Mouse (Mus musculus) spleen, postnatal 10 days (tissue): ENCODE results near the gene Ppp1r3c.
A peak's percentile ranks its signal among the peaks of the same experiment; 100 is the strongest.

Experiments
- DNase-seq, 2 experiments: peaks; one replicate each; pipeline ENCODE4 v3.0.0; 2021 to 2022; ENCODE audit warnings: low spot score in 2 of 2

Ppp1r3c gene

GRCm38 (mm10) chr19:36721139-36721538 is 15.3 kb downstream of the Ppp1r3c start:
- DNase-seq: no peak

- no peak for DNase-seq
These were observed 20.2 kb downstream of the Ppp1r3c start for GRCm38 (mm10) chr19:36716221-36716620.

DNA sequence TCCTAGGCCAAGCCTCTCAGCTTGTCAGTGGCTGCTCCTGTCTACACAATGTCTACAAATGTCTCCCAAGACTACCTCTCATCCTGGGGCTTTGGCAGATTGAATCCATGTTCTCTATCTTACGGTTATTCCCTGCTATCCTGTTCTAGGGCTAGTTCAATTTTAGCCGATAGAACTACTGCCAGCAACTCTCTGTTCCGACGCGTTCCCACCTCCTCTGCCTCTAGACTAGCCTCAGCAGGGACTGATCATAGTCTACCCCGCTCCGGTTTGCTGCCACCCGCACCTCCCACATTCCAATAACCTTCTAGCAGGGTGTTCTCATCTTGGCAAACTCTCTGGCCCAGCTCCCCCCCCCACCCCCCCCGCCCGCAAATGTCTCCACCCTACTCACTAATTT is 20.9 kb downstream of the Ppp1r3c start:
- DNase-seq: no peak

DNA sequence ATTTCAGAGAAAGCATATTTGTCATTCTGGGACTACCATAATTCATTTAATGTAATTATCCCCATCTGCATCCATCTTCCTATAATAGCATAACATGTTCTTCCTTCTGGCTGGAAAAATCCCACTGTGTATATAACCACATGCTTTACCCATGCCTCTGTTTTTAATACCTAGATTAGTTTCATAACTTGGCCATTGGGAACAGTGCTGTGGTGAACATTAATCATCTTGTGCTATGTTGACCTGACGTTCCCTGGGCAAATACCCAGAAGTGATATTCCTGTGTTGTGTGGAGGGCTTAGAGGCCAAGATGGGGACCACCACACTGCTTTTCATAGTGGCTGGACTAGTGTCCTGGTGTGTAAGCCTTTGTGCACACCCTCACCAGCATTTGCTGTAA is 22.0 kb downstream of the Ppp1r3c start:
- no peak for DNase-seq

GRCm38 (mm10) chr19:36713092-36713491 is 23.4 kb downstream of the Ppp1r3c start:
- DNase-seq: no peak

DNA sequence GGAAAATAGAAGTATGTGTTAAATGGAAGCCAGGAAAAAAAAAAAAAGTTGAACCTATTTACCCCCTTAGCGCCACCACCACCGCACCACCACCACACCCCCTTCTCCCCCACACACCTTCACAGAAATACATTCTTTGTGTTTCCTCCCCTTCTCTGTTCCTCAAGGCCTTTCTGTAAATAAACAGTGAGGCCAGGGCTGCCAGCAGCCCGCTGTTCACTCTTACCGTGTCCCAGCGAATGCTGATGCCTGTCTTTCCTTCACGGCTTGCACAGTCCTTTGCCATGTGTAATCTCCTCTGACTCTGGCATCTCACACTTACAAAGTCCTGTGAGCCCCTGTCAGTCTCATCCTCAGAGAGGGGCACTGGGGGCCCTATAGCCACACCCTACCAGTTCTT is 30.3 kb downstream of the Ppp1r3c start:
- no peak for DNase-seq

DNA sequence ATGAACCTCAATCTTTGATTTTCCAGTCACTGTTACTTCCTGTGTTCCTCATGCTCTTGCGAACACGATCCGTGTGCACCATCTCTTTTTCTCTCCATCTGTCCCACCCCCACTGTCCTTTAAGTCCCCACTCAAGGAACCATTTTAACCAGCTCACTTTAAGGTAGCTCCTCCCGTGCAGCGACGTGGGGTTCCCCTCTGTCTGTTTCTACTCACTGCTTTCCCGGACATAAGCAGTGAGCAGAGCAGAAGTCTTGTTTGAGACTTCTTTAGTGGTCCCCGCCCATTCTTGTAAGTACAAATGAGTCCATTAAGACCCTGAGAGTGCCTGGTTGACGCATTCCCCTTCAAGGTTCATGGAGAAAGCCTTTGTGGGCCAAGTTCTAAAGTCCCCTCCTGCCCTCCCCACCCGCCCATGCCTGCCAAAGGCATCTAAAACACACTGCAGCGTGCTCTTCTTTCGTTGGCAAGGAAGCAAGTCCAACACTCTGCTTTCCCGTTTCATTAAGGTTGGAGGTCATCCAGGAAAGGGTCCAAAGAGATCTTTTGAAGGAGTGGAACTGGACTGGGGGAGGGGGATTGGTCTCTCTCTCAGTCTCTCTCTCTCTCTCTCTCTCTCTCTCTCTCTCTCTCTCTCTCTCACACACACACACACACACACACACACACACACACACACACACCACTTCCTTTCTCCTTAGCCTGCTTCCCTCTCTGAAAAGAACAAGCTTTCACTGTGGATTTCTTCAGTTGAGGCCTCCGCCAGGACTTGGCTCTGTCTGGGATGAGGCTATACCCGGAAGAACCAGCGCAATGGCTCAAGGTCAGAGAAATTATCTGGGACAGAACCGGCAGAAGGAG is 30.9 kb downstream of the Ppp1r3c start:
- no peak for DNase-seq

DNA sequence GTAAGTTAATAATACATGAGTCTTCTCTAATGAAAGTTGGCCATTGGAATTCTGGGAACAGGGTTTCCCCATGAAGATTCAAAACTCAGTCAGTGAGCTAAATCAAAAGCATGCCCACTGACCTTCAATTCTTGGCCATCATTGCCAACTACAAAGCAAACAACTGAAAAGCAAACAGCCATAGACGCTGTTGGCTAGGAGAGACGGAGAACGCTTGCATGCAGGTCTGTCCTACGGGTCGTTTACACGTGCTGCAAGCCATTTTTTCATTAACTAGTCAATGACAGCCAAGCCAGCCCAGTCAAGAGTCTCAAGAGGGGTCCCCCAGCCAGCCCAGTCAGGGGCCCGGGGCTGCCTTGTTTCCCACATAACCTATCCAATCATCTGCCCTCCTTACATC is 31.7 kb downstream of the Ppp1r3c start:
- no peak for DNase-seq

- DNase-seq: no peak
These were observed 34.4 kb downstream of the Ppp1r3c start for GRCm38 (mm10) chr19:36701809-36702622.

DNA sequence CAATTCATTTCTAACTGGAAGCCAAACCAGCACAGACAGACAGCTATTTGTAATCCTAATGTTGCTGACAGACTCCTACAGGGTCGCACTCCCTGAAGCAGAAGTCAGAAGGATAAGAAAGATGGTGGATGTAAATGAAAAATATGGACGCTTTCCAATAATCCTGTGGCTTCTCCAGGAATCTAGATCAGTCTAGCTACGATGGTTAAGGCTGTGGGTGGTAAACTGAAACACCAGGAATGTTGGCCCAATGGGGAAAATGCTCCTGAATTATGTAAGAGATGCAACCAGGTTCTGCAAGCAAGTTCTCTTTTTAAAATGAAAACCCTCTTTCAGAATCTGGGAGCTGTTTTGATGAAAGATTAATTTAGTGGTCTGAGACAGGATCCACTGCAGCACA is 35.1 kb downstream of the Ppp1r3c start:
- DNase-seq: no peak

GRCm38 (mm10) chr19:36700937-36701336 is 35.5 kb downstream of the Ppp1r3c start:
- no peak for DNase-seq

GRCm38 (mm10) chr19:36699151-36699550 is 37.3 kb downstream of the Ppp1r3c start:
- DNase-seq: no peak

GRCm38 (mm10) chr19:36698200-36698599 is 38.3 kb downstream of the Ppp1r3c start:
- DNase-seq: no peak

DNA sequence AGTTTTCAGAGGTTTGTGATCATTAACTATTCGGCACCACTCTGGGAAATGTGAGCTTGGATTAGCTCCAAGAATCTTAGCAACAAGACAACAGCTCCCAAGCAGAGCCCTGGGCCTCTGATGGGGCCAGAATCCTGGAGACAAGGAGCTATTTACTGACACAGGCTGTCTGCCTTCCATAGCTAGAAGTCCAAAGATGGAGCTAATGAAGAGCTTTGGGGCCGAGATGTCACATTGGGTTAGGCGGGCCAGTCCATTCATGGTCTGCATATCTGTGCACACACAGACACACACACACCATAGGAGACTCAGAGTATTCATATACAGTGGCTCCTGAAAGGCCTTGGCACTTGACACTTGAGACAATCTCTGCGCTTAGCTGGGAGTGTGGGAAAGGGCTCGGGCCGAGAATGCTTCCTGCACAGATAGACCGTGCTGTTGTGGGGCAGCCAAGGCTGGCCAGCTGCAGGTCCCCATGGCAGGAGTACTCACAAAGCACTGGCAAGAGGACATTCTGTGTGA is 39.8 kb downstream of the Ppp1r3c start:
- DNase-seq: no peak

DNA sequence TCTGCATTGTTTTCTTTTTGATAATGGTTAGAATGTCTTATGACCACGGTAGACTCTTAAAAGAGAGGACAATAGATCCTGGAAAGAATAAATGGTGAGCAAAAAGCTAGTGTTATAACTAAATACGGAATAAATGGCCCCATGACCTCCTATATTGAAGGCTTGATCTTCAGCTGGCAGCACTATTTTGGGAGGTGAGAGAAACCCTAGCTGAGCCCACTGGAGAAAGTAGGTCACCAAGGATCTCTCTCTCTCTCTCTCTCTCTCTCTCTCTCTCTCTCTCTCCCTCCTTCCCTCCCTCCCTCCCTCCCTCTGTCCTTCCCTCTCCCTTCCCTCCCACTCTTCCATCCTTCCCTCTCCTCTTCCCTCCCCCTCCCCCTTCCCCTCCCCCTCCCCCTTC is 42.9 kb downstream of the Ppp1r3c start:
- DNase-seq: no peak

GRCm38 (mm10) chr19:36691941-36692340 is 44.5 kb downstream of the Ppp1r3c start:
- no peak for DNase-seq

- DNase-seq: no peak
These were observed 45.2 kb downstream of the Ppp1r3c start for GRCm38 (mm10) chr19:36691245-36691644.

GRCm38 (mm10) chr19:36689205-36689604 is 47.2 kb downstream of the Ppp1r3c start:
- DNase-seq: no peak

DNA sequence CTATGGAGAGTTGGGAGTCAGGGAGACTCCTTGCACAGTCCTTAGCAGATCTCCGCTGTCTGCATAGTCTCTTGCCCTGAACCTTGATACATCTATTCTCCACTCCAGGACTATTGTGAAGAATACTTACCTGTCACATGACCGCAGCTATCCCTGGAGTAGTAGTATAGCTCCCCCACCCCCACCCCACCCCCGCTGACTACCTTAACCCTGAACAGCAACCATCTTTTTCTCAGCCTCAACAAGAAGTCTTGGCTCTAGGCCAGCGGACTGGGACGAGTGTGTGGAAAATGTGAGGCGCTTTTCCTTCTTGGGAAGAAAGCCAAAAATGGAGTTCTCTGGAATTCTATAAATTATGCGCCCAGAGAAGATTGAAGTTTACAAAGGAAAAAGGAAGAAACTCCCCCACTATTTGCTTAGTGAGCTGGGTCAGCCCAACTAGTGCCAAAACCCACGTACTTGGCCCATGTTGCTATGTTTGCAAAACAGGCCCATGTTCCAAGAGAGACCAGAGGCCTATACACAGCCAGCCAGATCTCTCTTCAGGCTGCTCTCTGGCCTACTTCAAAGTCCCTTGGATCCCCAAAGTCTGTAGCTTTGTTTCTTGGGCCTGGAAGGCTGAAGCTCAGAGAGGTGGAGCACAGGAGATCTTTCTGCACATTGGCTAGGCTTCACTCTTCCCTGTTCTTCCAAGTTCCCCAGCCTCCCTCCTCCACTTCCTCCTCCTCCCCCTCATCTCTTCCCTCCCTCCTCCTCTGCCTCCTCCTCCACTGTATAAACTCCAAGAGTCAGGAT is 48.4 kb downstream of the Ppp1r3c start:
- peak in 1 of 2 experiments; percentile 17 for DNase-seq

GRCm38 (mm10) chr19:36687044-36687443 is 49.4 kb downstream of the Ppp1r3c start:
- no peak for DNase-seq

DNA sequence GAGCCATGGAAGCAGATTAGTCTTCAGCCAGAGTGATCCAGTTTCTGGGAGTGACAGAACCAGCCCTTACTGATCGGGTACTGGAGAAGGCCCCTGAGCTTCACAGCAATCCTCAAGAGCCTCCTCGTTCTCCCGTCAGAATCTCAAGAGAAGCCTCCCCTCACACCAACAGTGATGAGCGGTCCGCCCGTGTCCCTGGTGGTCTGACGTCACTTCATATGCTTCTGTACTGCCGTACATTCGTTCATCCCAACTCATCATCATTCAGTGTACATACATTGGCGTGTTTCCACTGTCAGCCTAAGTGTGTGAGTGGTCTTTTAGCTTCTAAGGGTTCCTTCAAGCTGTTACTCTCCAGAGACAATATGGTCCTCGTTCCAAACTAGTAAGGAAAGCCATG is 50.4 kb downstream of the Ppp1r3c start:
- DNase-seq: no peak

GRCm38 (mm10) chr19:36682560-36682959 is 53.9 kb downstream of the Ppp1r3c start:
- no peak for DNase-seq
